Mouse (Mus musculus): ENCODE measurements around the gene Arhgap4.
A peak's percentile ranks its signal among the peaks of the same experiment; 100 is the strongest.

The Arhgap4 gene

GRCm38 (mm10) chrX:73914827-73915703, 6.6 kb downstream of the Arhgap4 start:
- peak; percentile 87 to 88 for DNase-seq

- no peak for DNase-seq
These were observed 10.1 kb downstream of the Arhgap4 start for GRCm38 (mm10) chrX:73911588-73911987.

GRCm38 (mm10) chrX:73911156-73911555, 10.5 kb downstream of the Arhgap4 start:
- no peak for DNase-seq

GRCm38 (mm10) chrX:73910451-73910850, 11.2 kb downstream of the Arhgap4 start:
- DNase-seq, result no peak

- no peak for DNase-seq
These were observed 11.6 kb downstream of the Arhgap4 start for GRCm38 (mm10) chrX:73910049-73910448.

- DNase-seq, result no peak
These were observed 23.7 kb downstream of the Arhgap4 start for GRCm38 (mm10) chrX:73897959-73898358.

GRCm38 (mm10) chrX:73895719-73896118, 26.0 kb downstream of the Arhgap4 start, which contains the start of gene L1cam:
L1cam (minus strand) TSS chrX:73896105.
- peak; percentile 68 to 75 for DNase-seq

GRCm38 (mm10) chrX:73892833-73893232, 28.8 kb downstream of the Arhgap4 start:
- peak; percentile 86 to 88 for DNase-seq

GRCm38 (mm10) chrX:73891551-73892152, 30.0 kb downstream of the Arhgap4 start, which contains the start of gene Avpr2:
Avpr2 (plus strand) TSS chrX:73892102.
- no peak for DNase-seq

GRCm38 (mm10) chrX:73881463-73881862, 40.2 kb downstream of the Arhgap4 start:
- DNase-seq, result no peak

- DNase-seq, result peak in 1 of 2 experiments; percentile 23
These were observed 40.6 kb downstream of the Arhgap4 start for GRCm38 (mm10) chrX:73881036-73881427.

- peak; percentile 71 to 75 for DNase-seq
These were observed 41.3 kb downstream of the Arhgap4 start for GRCm38 (mm10) chrX:73880194-73881035.

GRCm38 (mm10) chrX:73877014-73877413, 44.7 kb downstream of the Arhgap4 start:
- peak in 1 of 2 experiments; percentile 0 for DNase-seq

- DNase-seq, result peak in 1 of 2 experiments; percentile 0
These were observed 45.8 kb downstream of the Arhgap4 start for GRCm38 (mm10) chrX:73875881-73876280.

GRCm38 (mm10) chrX:73871956-73872355, 49.7 kb downstream of the Arhgap4 start:
- DNase-seq, result peak in 1 of 2 experiments; percentile 38

GRCm38 (mm10) chrX:73871474-73871873, 50.2 kb downstream of the Arhgap4 start:
- DNase-seq, result peak in 1 of 2 experiments; percentile 0

GRCm38 (mm10) chrX:73869334-73869733, 52.3 kb downstream of the Arhgap4 start:
- no peak for DNase-seq

GRCm38 (mm10) chrX:73867852-73868251, 53.8 kb downstream of the Arhgap4 start:
- no peak for DNase-seq

- DNase-seq, result peak; percentile 69 to 75
These were observed 54.4 kb downstream of the Arhgap4 start for GRCm38 (mm10) chrX:73867256-73867655.

- no peak for DNase-seq
These were observed 57.0 kb downstream of the Arhgap4 start for GRCm38 (mm10) chrX:73864692-73865091.

- no peak for DNase-seq
These were observed 66.6 kb downstream of the Arhgap4 start for GRCm38 (mm10) chrX:73855087-73855408.

GRCm38 (mm10) chrX:73854326-73855086, 67.2 kb downstream of the Arhgap4 start:
- DNase-seq, result peak; percentile 62 to 76

All from cerebellum, postnatal 14 days (tissue).